Mouse (Mus musculus): ENCODE measurements around the gene Olfr667. TPM values are rescaled to one million over a fixed set of nuclear protein-coding genes. Genes with fewer than 3 reads are reported as not detected.

The Olfr667 gene
- polyA plus RNA-seq, 2 experiments = not detected

DNA sequence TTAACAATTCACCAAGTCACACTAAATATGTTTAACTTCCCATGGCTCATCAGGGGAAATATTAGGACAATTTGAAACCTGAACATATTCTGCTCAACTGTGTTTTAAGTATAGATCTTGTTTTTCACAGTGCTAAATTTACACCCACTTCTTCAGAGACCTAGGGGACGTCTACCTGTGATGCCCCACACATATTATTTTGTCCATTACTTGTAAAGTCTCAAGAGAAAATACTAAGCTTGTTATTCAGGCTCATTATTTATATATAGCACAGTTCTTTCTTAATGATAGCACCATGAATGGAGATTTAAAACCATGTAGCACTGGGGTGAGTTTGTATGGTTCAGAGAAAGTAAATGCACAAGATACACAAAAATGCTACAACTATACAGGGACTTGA is 43.6 kb downstream of the Olfr667 start, which contains the start of gene Olfr665:
Gene Olfr665 (plus strand): TSS at position 301 of the 400 bp plus-strand sequence.
- H3K4me2 ChIP-seq (replicated peaks; ENCODE audit: low read depth, low read length, severe bottlenecking) = no peak within 1 kb of the TSS
- TF ChIP-seq POLR2A (IDR thresholded peaks at IDR 0.05; ENCODE audit: borderline replicate concordance, extremely low read depth, insufficient read depth, insufficient read length) = no peak
- no peak for DNase-seq (ENCODE audit: low spot score)
- H3K27ac ChIP-seq (replicated peaks; ENCODE audit: low read depth, low read length) = no peak within 1 kb of the TSS
- no peaks in the 10 kb centered on the region for H3K9me3 ChIP-seq (ENCODE audit: control insufficient read depth, low read length)
- 33% methylated on average over 1 of the region's 1 CpGs for WGBS
- no peak for ATAC-seq (ENCODE audit: low FRiP score, low read depth)
- H3K27me3 ChIP-seq (ENCODE audit: control insufficient read depth, insufficient read depth, low read length) = no peaks in the 10 kb centered on the region
- H3K4me1 ChIP-seq (ENCODE audit: control insufficient read depth, insufficient read depth, low read length) = no peaks in the 10 kb centered on the region
- no peak within 1 kb of the TSS for H3K4me3 ChIP-seq (replicated peaks; ENCODE audit: low read length)
- no peak within 1 kb of the TSS for H3K9ac ChIP-seq (ENCODE audit: low read depth, low read length, severe bottlenecking)
- no peaks in the 10 kb centered on the region for H3K36me3 ChIP-seq (ENCODE audit: control insufficient read depth, insufficient read depth, low read length)

Other genes starting within 250 kb of the Olfr667 start
- not detected in 2 replicates for gene Olfr661, start 235.0 kb downstream of the Olfr667 start, polyA plus RNA-seq (2012; rRNA removed)
- not detected in 2 replicates for gene Olfr661, start 235.0 kb downstream of the Olfr667 start, polyA plus RNA-seq (2014; fragmentation: Nextera tagmentation; extraction: Ambion mirVana)
- not detected in 2 replicates for gene Usp17le, start 144.0 kb downstream of the Olfr667 start, polyA plus RNA-seq (2012; rRNA removed)
- gene Usp17le, start 144.0 kb downstream of the Olfr667 start, polyA plus RNA-seq (2014; fragmentation: Nextera tagmentation; extraction: Ambion mirVana) = not detected in 2 replicates
- not detected in 2 replicates for gene Usp17lb, start 78.9 kb downstream of the Olfr667 start, polyA plus RNA-seq (2012; rRNA removed)
- gene Usp17lb, start 78.9 kb downstream of the Olfr667 start, polyA plus RNA-seq (2014; fragmentation: Nextera tagmentation; extraction: Ambion mirVana) = not detected in 2 replicates
- gene Usp17la, start 64.5 kb downstream of the Olfr667 start, polyA plus RNA-seq (2012; rRNA removed) = not detected in 2 replicates
- not detected in 2 replicates for gene Usp17la, start 64.5 kb downstream of the Olfr667 start, polyA plus RNA-seq (2014; fragmentation: Nextera tagmentation; extraction: Ambion mirVana)
- gene Olfr665, start 43.5 kb downstream of the Olfr667 start, polyA plus RNA-seq (2012; rRNA removed) = not detected in 2 replicates
- gene Olfr665, start 43.5 kb downstream of the Olfr667 start, polyA plus RNA-seq (2014; fragmentation: Nextera tagmentation; extraction: Ambion mirVana) = not detected in 2 replicates
- not detected in 2 replicates for gene Olfr666, start 25.5 kb downstream of the Olfr667 start, polyA plus RNA-seq (2012; rRNA removed)
- not detected in 2 replicates for gene Olfr666, start 25.5 kb downstream of the Olfr667 start, polyA plus RNA-seq (2014; fragmentation: Nextera tagmentation; extraction: Ambion mirVana)
- not detected in 2 replicates for gene Olfr668, start 6.6 kb upstream of the Olfr667 start, polyA plus RNA-seq (2012; rRNA removed)
- not detected in 2 replicates for gene Olfr668, start 6.6 kb upstream of the Olfr667 start, polyA plus RNA-seq (2014; fragmentation: Nextera tagmentation; extraction: Ambion mirVana)
- gene Olfr669, start 12.8 kb upstream of the Olfr667 start, polyA plus RNA-seq (2012; rRNA removed) = 0.10 TPM in 1 of 2 replicates, not detected in the other
- gene Olfr669, start 12.8 kb upstream of the Olfr667 start, polyA plus RNA-seq (2014; fragmentation: Nextera tagmentation; extraction: Ambion mirVana) = not detected in 2 replicates
- not detected in 2 replicates for gene Olfr670, start 41.1 kb upstream of the Olfr667 start, polyA plus RNA-seq (2012; rRNA removed)
- 0.07 and 0.14 TPM in 2 replicates for gene Olfr670, start 41.1 kb upstream of the Olfr667 start, polyA plus RNA-seq (2014; fragmentation: Nextera tagmentation; extraction: Ambion mirVana)
- gene Olfr671, start 57.6 kb upstream of the Olfr667 start, polyA plus RNA-seq (2012; rRNA removed) = not detected in 2 replicates
- gene Olfr671, start 57.6 kb upstream of the Olfr667 start, polyA plus RNA-seq (2014; fragmentation: Nextera tagmentation; extraction: Ambion mirVana) = not detected in 2 replicates
- gene Olfr672, start 80.5 kb upstream of the Olfr667 start, polyA plus RNA-seq (2012; rRNA removed) = not detected in 2 replicates
- not detected in 2 replicates for gene Olfr672, start 80.5 kb upstream of the Olfr667 start, polyA plus RNA-seq (2014; fragmentation: Nextera tagmentation; extraction: Ambion mirVana)
- not detected in 2 replicates for gene Olfr675, start 107.0 kb upstream of the Olfr667 start, polyA plus RNA-seq (2012; rRNA removed)
- not detected in 2 replicates for gene Olfr675, start 107.0 kb upstream of the Olfr667 start, polyA plus RNA-seq (2014; fragmentation: Nextera tagmentation; extraction: Ambion mirVana)
- gene Olfr676, start 111.2 kb upstream of the Olfr667 start, polyA plus RNA-seq (2012; rRNA removed) = not detected in 2 replicates
- gene Olfr676, start 111.2 kb upstream of the Olfr667 start, polyA plus RNA-seq (2014; fragmentation: Nextera tagmentation; extraction: Ambion mirVana) = not detected in 2 replicates
- not detected in 2 replicates for gene Olfr677, start 129.9 kb upstream of the Olfr667 start, polyA plus RNA-seq (2012; rRNA removed)
- gene Olfr677, start 129.9 kb upstream of the Olfr667 start, polyA plus RNA-seq (2014; fragmentation: Nextera tagmentation; extraction: Ambion mirVana) = not detected in 2 replicates
- gene Olfr678, start 143.0 kb upstream of the Olfr667 start, polyA plus RNA-seq (2012; rRNA removed) = not detected in 2 replicates
- not detected in 2 replicates for gene Olfr678, start 143.0 kb upstream of the Olfr667 start, polyA plus RNA-seq (2014; fragmentation: Nextera tagmentation; extraction: Ambion mirVana)
- gene Olfr679, start 159.7 kb upstream of the Olfr667 start, polyA plus RNA-seq (2012; rRNA removed) = not detected in 2 replicates
- not detected in 2 replicates for gene Olfr679, start 159.7 kb upstream of the Olfr667 start, polyA plus RNA-seq (2014; fragmentation: Nextera tagmentation; extraction: Ambion mirVana)
- gene Olfr680-ps1, start 171.3 kb upstream of the Olfr667 start, polyA plus RNA-seq (2012; rRNA removed) = not detected in 2 replicates
- gene Olfr680-ps1, start 171.3 kb upstream of the Olfr667 start, polyA plus RNA-seq (2014; fragmentation: Nextera tagmentation; extraction: Ambion mirVana) = not detected in 2 replicates
- gene Olfr681, start 195.4 kb upstream of the Olfr667 start, polyA plus RNA-seq (2012; rRNA removed) = not detected in 2 replicates
- gene Olfr681, start 195.4 kb upstream of the Olfr667 start, polyA plus RNA-seq (2014; fragmentation: Nextera tagmentation; extraction: Ambion mirVana) = not detected in 2 replicates
- gene Olfr683, start 225.5 kb upstream of the Olfr667 start, polyA plus RNA-seq (2012; rRNA removed) = not detected in 2 replicates
- gene Olfr683, start 225.5 kb upstream of the Olfr667 start, polyA plus RNA-seq (2014; fragmentation: Nextera tagmentation; extraction: Ambion mirVana) = not detected in 2 replicates
- gene Olfr684, start 242.2 kb upstream of the Olfr667 start, polyA plus RNA-seq (2012; rRNA removed) = not detected in 2 replicates
- not detected in 2 replicates for gene Olfr684, start 242.2 kb upstream of the Olfr667 start, polyA plus RNA-seq (2014; fragmentation: Nextera tagmentation; extraction: Ambion mirVana)

Measured in limb, embryonic 14.5 days (tissue).